Comparison of ENCODE assay signal across 9 mouse cellular contexts in genomic region chr2:160601805-160602204, GRCm38 (mm10). TPM values are rescaled to one million over a fixed set of nuclear protein-coding genes. Genes with fewer than 3 reads are reported as not detected.
DNase-seq lines count a peak whose midpoint lies in the region; TF ChIP-seq lines count a peak whose summit lies in the region.
"Had no signal": no experiment of that assay in that cellular context is flagged by ENCODE, and none has a peak within 500 bp of the region (broad histone marks: within the 10 kb centered on the region; RNA-seq: fewer than 3 reads in every experiment).

No protein-coding gene starts in this region.

- no peaks in the 10 kb centered on the region for H3K4me1 ChIP-seq in embryonic fibroblast, embryonic 13.5 days (ENCODE audit: control insufficient read depth, insufficient read depth, low read length)

- DNase-seq in adrenal gland, postnatal 10 days: peak; percentile 57
- no peak for DNase-seq in adrenal gland, postnatal 4 days (ENCODE audit: low spot score in 2 of 2)
- no peak for DNase-seq in left cerebral cortex, adult 2 months (ENCODE audit: extremely low spot score in 1 of 2, low spot score in 2 of 2)
- DNase-seq in left cerebral cortex, postnatal 10 days (ENCODE audit: extremely low spot score in 1 of 2, low spot score in 2 of 2): no peak
- DNase-seq in lung, postnatal 10 days: peak; percentile 70
- DNase-seq in ovary, postnatal 10 days (ENCODE audit: low spot score): no peak
- DNase-seq in left cerebral cortex, adult 9 months (ENCODE audit: low spot score in 2 of 2): no peak

- intact Hi-C loops in left cerebral cortex, adult 2 months (cut with DNase I): no loop called here
- intact Hi-C loops in left cerebral cortex, postnatal 10 days (cut with DNase I): loop anchor here (5.0 kb wide), 2 partner anchors 45 to 285 kb away; partner anchors contain the start of gene Top1

- no peak overlapping the region for H3K4me3 ChIP-seq in left cerebral cortex, adult 2 months
- no peak overlapping the region for H3K4me3 ChIP-seq in embryonic fibroblast, embryonic 13.5 days (ENCODE audit: insufficient read depth, low read length)
- H3K4me3 ChIP-seq: heart, embryonic 15.5 days had no signal

- peak; percentile 76 for TF ChIP-seq CTCF in left cerebral cortex, adult 2 months (IDR thresholded peaks at IDR 0.05)
- 0 out of 2 replicates have a peak, but pooled peaks have one; percentile 36 for TF ChIP-seq CTCF in embryonic fibroblast, embryonic 13.5 days (IDR thresholded peaks at IDR 0.05; ENCODE audit: borderline replicate concordance, insufficient read depth, low read length)

- TF ChIP-seq POLR2A in embryonic fibroblast, embryonic 13.5 days (IDR thresholded peaks at IDR 0.05; ENCODE audit: low read depth, low read length): no peak

- H3K27ac ChIP-seq in left cerebral cortex, adult 2 months: no peak overlapping the region
- no peak overlapping the region for H3K27ac ChIP-seq in embryonic fibroblast, embryonic 13.5 days (ENCODE audit: insufficient read depth, low read length)
- H3K27ac ChIP-seq: heart, embryonic 15.5 days had no signal

RNA-seq across cellular contexts. Expression of gene Top1, which starts 43.9 kb away (rescaled TPM):
- total RNA-seq in adrenal gland, postnatal 10 days (2021): 10 to 100 TPM; 72.7 to 75.0 TPM
- total RNA-seq in adrenal gland, postnatal 4 days (2021): 10 to 100 TPM; 81.3 to 88.4 TPM
- 10 to 100 TPM; 80.4 to 85.3 TPM for total RNA-seq in left cerebral cortex, adult 2 months (2021)
- total RNA-seq in left cerebral cortex, postnatal 10 days (2021): 10 to 100 TPM; 75.5 to 77.0 TPM
- polyA plus RNA-seq in embryonic fibroblast, embryonic 13.5 days (2011; ENCODE audit: insufficient read length, low read depth, missing spikeins): 64.6 and 78.4 TPM in 2 replicates

Comparison
In these comparisons a context has a peak if more than half of its experiments do, and no peak if none do; other contexts are left out.
1. DNase-seq: peak in adrenal gland, postnatal 10 days (single experiment) and lung, postnatal 10 days (single experiment); none in adrenal gland, postnatal 4 days (0 of 2), left cerebral cortex, adult 2 months (0 of 2), left cerebral cortex, postnatal 10 days (0 of 2), ovary, postnatal 10 days (single experiment) and left cerebral cortex, adult 9 months (0 of 2).